Mouse (Mus musculus) lung, postnatal 25 days (tissue): ENCODE measurements around the gene E130114P18Rik.

Experiments used
- DNase-seq: peaks from one replicate; pipeline ENCODE4 v3.0.0; 2022; ENCODE audit warnings: low spot score

E130114P18Rik gene

DNA sequence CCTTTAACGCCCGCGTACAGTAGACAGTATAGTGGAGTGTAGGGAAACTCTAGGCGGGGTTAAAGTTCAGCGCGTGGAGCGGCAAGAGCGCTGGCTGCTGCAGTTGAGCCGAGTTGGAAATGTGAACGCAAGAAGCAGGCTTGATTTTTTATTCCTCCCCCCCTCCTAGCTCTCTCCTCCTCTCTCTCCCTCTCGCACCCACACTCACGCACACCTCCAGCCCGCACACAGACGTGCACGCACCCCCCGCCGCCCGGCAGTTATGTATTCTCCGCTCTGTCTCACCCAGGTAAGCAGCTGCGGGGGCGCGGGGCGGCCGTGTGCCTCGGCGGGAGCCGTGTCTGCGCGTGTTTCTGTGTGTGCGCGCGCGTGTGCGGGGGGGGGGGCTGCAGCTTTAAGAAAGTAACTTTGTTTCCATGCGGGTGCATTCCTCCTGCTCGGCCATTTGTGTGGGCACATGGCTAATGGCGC is at the start of gene E130114P18Rik:
TSS of gene E130114P18Rik (minus strand) at position 373 of the 471 bp plus-strand sequence.
- peak; percentile 70 for DNase-seq

DNA sequence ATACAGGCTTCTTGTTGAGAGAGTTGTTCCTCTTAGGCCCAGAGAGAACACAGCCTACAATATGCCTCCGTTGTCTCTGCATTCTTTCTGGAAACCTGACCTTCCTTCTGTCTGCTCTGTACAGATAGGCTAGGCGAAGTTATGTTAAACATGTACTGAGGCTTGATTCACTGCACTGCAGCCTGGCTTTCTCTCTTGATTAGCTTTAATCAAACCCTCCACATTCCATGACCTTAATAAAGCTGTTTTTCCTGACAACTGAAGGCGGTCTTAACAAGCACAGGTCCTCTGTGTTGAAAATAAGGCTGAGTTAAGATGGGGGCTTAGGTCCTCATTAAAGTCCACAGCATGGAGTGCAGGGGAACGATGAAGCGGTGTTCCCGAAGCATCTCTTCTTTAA is 49.2 kb upstream of the E130114P18Rik start:
- no peak for DNase-seq

DNA sequence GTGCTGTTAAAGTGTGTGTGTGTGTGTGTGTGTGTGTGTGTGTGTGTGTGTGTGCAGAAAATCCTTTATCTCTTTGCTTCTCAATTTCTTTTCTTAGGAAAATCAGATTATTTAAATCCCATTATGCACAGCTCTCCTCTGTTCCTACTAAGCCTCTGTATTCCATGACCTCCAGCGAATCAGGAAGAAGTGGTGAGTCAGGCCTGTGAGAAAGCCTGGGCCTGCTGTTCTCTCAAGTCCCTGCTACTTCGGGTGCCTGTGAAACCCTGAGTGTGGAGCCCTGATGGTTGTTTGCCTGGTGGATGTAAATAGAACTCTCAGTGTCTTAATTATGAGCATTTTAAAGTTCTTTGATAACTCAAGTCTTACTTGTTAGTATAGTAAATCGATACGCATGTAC is 48.0 kb upstream of the E130114P18Rik start:
- no peak for DNase-seq

DNA sequence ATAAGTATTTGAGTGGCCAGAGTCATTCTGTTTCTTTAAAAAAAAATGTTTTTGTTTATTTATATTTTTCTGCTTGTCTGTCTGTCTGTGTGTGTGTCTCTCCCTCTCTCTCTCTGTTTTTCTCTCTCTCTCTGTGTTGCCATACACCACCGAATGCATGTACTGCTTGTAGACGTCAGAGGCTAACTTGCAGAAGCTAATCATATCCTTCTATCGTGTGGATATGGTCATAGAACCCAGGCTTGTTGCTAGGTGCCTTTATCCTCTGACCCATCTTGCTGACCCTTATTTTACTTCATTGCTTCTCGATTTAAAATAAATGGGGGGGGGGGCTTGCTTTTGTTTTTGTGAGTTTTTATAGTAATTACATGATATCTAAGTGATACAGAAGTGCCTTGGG is 47.6 kb upstream of the E130114P18Rik start:
- DNase-seq = no peak

DNA sequence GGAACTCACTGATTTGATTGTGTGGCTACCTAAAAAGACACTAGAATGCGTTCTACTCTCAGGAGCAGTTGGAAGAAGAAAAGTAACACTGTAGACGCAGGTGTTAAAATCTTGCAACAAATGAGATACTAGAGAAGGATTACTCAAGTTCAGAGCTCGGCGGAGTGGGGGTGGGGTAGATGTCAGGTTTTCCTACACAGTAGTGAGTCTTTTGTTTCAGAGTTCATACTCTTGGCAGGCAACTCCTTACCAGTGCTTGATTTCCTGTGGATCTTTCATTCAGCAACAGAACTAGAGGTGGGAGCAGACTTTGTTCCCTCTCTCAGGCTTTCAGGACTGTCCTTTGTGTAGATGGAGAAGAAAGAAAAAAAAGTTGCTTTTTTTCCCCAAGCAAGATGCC is 46.6 kb upstream of the E130114P18Rik start:
- no peak for DNase-seq

DNA sequence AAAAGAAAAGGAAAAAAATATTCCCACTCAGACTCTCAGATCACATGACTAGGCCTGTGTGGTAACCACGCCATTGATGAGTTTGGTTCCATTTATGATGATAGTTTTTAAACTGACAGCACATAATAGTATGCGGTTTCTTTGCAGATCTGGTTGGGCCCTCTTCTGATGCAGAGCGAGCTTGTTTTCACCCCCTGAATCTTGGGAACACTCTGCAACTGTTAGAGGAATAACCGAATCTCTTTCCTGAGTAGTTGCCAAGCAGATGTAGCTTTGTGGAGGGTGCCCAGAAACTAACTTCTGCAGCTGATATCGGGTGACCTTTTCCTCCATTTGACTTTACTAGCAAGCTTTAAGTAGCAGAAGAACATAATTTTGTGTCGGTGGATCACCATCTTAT is 45.6 kb upstream of the E130114P18Rik start:
- DNase-seq = no peak

DNA sequence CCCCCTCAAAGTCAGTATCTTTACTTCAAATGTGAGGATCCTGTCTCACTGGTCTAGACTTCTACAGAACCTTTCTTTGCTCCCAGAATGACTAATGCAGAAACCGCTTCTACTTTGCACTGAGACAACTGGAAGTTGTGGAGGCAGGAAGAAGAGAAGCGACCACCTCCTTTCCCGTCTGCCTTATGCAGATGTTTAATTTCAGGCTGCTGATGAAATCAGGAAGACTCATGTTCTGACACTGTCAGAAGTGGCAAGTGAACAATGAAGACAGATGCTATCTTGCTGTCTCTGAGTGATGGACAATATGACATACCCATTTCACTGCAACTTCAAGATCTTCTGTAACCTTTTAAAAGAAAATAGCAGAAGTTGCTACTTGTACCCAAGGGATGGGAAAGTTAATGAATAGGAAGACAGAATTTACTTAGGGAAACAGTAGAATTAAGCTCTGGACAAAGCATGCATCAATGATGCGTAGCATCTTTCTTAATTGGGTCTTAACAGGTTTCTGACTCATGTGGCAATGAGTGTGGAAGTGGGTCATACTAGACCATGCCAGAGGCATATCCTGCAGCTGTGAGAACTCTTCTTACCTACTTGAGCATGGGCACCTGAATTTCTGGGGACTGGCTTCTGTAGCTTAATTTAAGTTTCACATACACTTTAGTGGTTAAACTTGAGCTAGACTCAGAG is 43.8 kb upstream of the E130114P18Rik start:
- no peak for DNase-seq

DNA sequence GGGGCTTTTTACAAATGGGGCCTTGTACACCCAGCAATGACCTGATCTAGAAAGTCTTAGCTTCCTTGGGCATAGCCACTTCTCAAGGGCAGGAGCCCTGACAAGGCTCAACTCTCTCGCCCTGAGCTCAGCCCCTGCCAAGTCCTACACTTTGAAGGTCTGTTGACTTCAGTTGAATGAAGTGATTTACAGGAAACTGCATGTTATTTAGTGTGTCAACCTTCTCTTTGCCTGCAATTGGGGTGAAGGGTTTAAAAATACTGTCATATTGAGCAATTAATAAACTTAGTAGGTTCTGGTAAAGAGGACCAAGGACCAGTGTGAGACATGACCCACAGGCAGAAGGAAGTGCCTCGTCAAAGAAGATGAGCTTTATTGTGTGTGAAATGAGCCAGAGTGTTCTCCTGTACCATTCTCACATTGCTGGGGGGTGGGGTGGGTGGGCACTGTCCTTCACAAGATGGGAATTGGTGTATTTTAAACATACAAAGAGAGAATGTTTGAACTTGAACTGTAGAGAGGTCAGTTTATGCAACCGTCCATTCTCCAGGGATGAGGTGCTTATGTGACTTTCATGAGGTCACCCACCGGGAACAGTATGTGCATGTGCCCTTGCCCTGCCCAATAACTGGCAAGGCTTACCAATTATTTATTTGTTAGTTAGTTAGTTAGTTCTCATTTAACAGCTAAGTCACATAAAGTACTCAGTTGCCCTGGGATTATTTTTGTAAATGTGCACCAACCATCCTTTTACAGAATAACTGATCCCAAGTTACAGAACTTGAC is 42.8 kb upstream of the E130114P18Rik start:
- DNase-seq = no peak

DNA sequence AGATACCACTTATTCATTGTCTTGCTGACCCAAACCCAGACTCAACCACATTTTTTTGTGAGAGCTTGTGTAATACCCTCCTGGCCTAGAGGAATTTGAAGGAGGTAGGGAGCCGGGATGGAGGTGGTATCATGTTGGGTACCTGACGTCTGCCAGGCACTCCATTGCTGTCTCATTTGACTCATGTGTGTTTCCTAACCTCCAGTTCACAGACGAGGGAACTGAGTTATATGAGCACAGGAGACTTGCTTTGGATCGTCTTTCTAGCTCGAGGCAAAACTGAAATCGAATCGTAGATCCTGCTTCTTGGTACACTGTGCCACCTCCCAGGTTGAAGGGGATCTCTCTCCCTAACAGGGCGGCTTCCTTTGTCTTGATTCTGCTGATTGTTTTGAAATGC is 41.2 kb upstream of the E130114P18Rik start:
- DNase-seq = no peak

DNA sequence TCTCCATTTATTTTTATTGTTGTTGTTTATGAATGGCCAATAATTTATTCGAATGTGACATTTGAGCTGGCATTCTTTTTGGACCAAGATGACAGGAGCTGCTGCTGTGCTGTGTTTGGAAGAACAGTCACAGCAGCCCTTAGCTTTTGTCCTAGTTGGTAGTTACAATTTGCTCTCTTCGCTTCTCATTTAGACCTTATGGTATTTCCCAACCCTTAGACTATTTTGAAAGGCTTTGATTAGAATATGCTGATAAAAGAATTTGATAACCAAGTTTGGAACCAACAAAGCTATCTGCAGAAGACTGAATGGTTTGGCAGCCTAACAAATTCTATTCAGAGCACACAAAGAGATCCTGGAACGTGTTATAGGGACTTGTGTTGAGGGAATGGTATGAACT is 40.6 kb upstream of the E130114P18Rik start:
- DNase-seq = no peak

DNA sequence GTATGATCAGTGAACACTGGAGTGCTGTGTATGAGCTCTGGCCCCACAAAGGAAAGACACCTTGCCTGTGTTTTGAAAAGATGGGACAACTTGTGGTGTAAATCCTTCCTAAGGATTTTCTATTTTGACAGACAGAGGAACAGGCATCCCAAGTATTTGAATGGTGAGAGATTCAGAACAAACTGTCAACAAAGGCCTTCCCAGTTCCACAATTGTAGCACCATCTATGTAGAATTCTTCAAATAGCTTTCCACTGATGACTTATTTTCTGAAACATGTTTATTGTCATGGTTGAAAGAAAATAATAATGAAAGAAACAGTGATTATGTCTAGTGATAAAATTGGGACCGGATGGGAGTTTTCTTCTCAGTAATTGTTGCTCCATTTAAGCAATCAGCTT is 39.9 kb upstream of the E130114P18Rik start:
- DNase-seq = no peak

DNA sequence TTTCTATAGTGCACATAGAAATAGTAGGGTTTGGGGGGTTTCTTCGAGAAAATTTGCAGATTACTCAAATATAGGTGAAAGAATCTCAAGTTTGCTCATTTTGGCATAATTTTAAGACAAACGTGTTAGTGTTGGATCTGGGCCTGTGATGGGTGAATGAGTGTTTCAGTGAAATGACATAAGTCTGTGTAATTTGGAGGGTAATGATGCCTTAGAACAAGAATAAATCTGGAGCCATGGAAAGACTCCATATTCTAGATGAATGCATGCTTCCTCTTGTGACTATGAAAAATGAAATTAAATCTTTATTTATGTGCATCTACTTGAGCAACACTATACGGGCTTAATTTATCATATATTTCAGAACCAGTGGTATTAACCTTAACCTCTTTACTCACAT is 38.9 kb upstream of the E130114P18Rik start:
- DNase-seq = no peak

DNA sequence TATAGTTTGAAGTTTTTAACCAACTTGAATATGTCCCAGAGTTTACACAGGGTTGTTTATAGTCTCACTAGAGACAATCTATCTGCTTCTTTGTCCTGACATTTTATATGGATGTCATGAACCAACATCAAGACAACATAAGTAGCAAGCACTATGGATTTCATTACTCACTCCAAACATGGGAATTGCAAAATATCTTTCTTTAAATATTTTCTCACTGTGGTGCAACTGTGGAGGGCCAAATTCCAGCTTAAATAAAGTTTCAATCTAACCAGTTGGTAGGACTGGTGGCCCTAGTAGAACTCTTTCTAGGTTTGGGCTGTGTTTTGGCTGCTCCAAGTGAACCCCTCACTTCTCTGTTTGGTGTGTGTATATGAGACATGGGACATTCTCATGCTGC is 38.1 kb upstream of the E130114P18Rik start:
- no peak for DNase-seq

DNA sequence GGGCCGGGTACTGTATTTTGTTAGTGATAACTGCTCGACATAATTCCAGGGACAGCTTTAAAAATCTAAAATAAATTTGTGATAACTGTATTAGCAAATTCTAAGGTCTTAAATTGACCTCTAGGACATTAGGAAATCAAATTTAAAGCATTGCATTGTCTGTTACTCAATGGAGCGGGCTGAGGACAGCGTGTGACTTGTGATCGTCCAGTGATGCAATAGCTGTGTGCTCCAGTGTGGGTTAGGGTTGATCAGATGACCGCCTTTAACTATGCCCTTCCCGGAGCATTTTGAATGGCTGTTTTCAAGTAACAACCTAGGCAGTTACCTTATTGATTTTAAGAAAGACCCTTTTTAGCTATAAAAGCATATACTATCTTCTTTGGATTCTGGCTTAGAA is 36.6 kb upstream of the E130114P18Rik start:
- peak; percentile 62 for DNase-seq

DNA sequence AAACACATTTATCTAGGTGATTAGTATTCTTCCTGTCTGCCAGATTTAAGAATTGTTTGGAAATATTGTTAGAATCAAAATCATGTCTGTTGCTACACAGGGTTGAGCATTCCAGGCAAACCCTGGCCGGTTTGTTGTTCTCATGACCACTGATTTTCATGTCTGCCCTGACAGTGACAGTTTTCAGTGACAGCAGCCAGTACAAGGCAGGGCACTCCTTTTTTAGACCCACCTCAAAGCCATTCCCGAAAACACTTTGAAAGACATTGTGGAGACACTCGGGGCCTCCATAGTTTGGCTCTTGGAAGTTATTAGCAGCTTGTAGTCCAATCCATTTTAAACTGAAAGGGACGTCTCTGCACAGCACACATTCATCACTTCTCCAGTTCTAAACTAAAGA is 36.1 kb upstream of the E130114P18Rik start:
- no peak for DNase-seq

DNA sequence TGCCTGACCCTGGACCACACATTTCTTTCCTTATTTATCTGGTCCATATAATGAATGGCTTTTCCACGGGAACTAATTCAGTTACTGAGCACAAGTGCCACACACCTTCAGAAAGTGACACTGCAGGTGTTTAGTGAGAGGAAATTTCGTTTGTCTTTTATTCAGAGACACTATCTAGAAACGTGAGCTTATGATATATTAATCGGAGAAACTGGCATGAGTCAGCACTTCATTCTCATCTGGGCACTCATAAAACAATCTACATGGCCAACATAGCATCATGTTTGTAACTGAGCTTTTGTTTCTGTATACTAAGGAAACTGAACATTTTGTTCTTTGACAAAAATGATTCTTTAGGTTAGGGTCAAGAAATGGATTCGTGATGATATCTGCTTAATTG is 35.2 kb upstream of the E130114P18Rik start:
- DNase-seq = no peak

DNA sequence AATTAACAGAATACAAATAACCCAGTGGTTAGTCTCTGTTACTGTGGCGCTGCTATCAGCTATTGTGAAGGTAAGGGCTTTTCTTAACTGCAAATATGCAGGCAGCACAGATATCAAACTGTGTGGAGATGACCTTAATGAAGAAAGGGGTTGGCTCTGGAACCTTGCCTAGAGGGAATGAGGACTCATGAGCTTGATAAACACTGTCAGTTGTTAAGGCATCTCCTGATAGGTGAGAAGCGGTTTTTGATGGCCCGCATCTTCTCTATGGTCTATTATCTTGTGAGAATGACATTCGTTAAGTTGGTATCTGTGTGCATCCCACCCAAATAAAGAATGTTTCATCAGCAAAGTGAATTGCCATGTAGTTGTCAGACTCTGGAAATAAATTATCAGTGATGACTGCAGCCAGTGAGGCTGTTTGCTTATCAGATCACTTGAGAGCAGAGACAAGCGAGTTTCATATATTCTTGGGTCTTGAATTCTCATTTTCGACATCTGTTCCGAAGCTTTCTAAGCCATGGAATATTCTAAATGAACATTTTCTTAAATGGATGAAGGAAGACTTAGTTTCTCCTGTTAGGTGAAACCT is 32.6 kb upstream of the E130114P18Rik start:
- no peak for DNase-seq

DNA sequence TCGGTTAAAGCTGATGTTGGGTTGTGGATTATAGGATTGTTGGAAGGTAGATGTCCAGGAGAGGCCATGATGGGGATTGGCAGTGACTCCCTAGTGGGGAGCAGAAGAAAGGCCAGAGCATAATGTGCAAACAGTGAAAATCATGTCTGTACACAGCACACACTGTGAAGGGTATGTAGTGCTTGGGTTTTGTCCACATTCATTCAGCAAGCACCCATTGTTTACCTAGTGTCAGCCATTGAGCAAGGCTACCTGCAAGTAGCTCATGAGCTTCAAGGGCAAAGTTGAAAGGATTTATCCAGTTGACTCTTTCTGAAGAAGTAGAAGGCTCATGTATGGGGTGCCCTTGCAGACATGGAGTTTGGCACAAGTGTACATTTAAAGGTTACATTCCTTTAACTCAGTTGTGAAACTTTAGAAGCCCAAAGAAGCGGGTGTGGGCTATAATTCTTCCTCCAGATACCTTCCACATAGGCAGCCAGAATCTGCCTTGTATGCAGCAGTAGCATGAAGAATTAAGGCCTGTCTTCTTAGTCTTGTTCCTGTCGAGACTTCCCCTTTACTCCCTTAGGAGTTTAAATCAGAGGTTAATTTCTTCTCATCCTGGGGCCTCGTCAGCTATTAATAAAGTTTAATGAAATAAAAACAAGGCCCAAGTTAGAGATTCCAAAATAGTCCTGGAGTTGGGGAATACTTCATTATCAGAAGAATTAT is 31.9 kb upstream of the E130114P18Rik start:
- peak; percentile 35 for DNase-seq

DNA sequence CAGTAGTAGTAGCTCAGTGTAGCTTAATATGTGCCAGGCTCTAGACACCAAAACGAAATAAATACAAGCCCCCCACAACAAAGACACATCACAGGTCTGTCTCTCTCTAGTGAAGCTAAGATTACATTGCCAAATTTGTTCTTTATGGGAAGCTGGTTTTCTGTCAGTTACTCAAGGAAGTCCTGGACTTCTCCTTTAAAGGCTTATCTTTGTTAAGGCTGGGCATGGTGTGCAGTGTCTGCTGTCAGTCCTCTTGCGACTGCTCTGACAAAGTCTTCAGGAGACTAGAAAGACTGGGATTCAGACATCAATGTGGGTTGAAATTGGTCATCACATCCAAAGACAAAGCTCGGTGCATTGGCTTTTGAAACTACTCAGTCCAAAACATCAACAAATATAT is 31.0 kb upstream of the E130114P18Rik start:
- no peak for DNase-seq

DNA sequence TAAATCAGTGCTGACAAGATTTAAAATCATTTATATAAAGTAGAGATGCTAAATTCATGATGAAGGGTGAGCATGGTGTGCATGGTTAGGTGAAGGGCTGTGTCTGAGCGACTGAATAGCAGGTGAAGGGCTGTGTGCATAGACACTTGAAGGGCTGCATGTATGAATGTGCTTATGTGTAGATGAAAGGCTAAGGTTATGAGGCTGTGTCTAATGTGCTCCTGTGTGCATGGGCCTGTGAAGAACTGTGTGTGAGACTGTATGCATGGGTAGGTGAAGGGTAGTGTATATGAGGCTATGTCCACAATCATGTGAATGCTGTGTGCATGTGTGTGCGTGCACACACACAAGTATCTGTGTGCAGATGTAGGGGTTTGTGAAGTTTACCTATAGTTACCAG is 29.0 kb upstream of the E130114P18Rik start:
- no peak for DNase-seq

DNA sequence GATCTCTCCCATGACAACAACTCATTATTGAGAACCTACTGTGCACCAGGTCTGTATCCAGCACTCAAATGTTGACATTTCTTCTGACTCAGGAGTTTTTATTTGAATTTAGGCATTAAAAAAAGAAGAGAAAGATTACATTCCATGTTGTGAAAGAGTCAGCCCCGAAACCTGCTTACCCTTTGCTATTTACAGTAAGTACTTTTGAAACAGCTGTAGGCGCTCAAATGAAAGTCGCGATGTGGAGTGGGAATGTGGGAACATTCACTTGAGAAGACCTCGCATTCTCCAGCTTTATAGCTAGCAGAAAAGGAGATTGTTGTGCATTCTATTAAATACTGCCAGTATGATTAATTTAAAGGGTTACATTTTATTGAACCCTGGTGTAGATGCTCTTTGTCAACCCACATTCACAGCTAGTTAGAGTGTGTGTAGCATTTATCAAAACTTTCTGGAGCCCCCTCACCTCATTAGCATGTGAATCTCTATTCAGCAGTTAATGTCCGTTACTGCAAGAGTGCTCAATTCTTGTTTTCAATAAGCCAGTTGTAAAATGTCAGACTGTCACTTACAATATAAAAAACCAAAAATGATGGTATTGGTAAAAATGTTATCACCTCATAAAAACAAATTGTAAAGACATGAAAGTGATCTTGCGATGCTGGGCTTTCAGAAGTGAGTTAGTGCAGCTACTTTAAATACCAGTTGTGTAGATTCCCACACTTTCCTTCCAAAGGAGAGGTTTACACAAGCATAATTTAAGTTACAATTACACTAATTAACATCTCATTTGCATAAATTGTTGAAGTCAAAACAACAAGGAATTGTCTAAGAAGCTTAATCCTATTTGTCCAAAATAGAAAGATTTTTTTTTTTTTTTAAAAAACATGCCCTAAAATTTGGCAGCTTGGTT is 28.3 kb upstream of the E130114P18Rik start:
- no peak for DNase-seq
